ENCODE assay signal across 18 mouse cellular contexts in the genomic region with DNA sequence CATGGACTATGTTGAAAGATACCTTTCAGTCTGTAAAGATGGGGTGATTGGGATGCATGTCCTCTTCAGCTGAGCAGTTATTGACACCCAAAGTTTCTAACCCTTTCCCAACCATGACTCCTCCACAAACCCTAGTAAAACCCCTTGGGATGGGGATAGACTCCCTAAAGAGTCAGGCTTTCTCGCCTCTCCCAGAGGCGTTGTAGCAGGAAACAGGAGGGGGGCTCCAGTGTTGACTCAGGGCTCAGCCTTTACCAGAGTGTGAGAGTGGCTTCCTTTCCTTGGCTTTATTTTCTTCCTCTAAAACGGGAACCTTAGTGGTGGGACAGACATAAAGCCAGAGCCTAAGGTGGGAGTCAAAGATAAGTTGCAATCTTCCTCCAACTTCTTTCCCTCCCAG. TPM values are rescaled to one million over a fixed set of nuclear protein-coding genes. Genes with fewer than 3 reads are reported as not detected.
DNase-seq lines count a peak whose midpoint lies in the region; ATAC-seq lines count a peak whose summit lies in the region.
"Had no signal": no experiment of that assay in that cellular context is flagged by ENCODE, and none has a peak within 500 bp of the region (broad histone marks: within the 10 kb centered on the region; RNA-seq: fewer than 3 reads in every experiment).

No protein-coding gene starts in this region.

- peaks cover 34% of the 10 kb centered on the region; the same call in 1 of the 2 replicates for H3K36me3 ChIP-seq in embryonic facial prominence, embryonic 10.5 days (replicated peaks)
- H3K36me3 ChIP-seq in forebrain, embryonic 12.5 days (replicated peaks) = peaks cover 55% of the 10 kb centered on the region
- H3K36me3 ChIP-seq in hindbrain, embryonic 13.5 days = no peaks in the 10 kb centered on the region
- H3K36me3 ChIP-seq in midbrain, embryonic 12.5 days = peaks cover 6% of the 10 kb centered on the region; the same call in 1 of the 2 replicates
- H3K36me3 ChIP-seq: heart, embryonic 10.5 days; intestine, embryonic 15.5 days; liver, embryonic 13.5 days had no signal

- H3K4me1 ChIP-seq in embryonic facial prominence, embryonic 10.5 days = peaks cover 36% of the 10 kb centered on the region
- peaks cover 57% of the 10 kb centered on the region for H3K4me1 ChIP-seq in forebrain, embryonic 12.5 days
- peaks cover 24% of the 10 kb centered on the region for H3K4me1 ChIP-seq in hindbrain, embryonic 13.5 days (replicated peaks)
- peaks cover 46% of the 10 kb centered on the region for H3K4me1 ChIP-seq in midbrain, embryonic 12.5 days

- H3K27ac ChIP-seq in embryonic facial prominence, embryonic 10.5 days (replicated peaks) = no peak overlapping the region
- H3K27ac ChIP-seq in forebrain, embryonic 12.5 days = peak overlapping the region; percentile 78
- H3K27ac ChIP-seq in hindbrain, embryonic 13.5 days = 0 out of 2 replicates have a peak overlapping the region, but pooled peaks have one; percentile 37
- no peak overlapping the region; the same call in 1 of the 2 replicates for H3K27ac ChIP-seq in midbrain, embryonic 12.5 days (replicated peaks)
- H3K27ac ChIP-seq: heart, embryonic 10.5 days; intestine, embryonic 15.5 days; liver, embryonic 13.5 days had no signal

- H3K27me3 ChIP-seq in embryonic facial prominence, embryonic 10.5 days (replicated peaks; ENCODE audit: low read depth, poor library complexity, severe bottlenecking) = peaks cover 100% of the 10 kb centered on the region
- H3K27me3 ChIP-seq in forebrain, embryonic 12.5 days = peaks cover 61% of the 10 kb centered on the region
- peaks cover 96% of the 10 kb centered on the region for H3K27me3 ChIP-seq in hindbrain, embryonic 13.5 days
- H3K27me3 ChIP-seq in midbrain, embryonic 12.5 days = peaks cover 92% of the 10 kb centered on the region

- peak overlapping the region; percentile 99 for H3K9ac ChIP-seq in forebrain, embryonic 12.5 days
- H3K9ac ChIP-seq in hindbrain, embryonic 13.5 days = no peak overlapping the region
- H3K9ac ChIP-seq in midbrain, embryonic 12.5 days (replicated peaks) = no peak overlapping the region
- H3K9ac ChIP-seq: intestine, embryonic 15.5 days; liver, embryonic 13.5 days had no signal

- no peak for DNase-seq in embryonic facial prominence, embryonic 10.5 days (ENCODE audit: low spot score)
- no peak for DNase-seq in Muller cell, postnatal 12 days (ENCODE audit: inconsistent ontology term)
- DNase-seq in kidney, adult 11 months = no peak
- DNase-seq in left cerebral cortex, postnatal 10 days (ENCODE audit: extremely low spot score in 1 of 2, low spot score in 2 of 2) = no peak
- DNase-seq in lung, adult 18-20 months = no peak
- DNase-seq: cerebellum, adult 8-10 months; gastrocnemius, postnatal 25 days; kidney, postnatal 14 days; layer of hippocampus, adult 9-11 months; liver, embryonic 13.5 days; thymus, postnatal 4 days had no signal

- no peak for ATAC-seq in forebrain, embryonic 12.5 days (ENCODE audit: low FRiP score)
- ATAC-seq in hindbrain, embryonic 13.5 days (ENCODE audit: low FRiP score) = no peak
- ATAC-seq in midbrain, embryonic 12.5 days (ENCODE audit: low FRiP score, low read depth) = no peak
- ATAC-seq: intestine, embryonic 15.5 days had no signal

- H3K4me2 ChIP-seq in forebrain, embryonic 12.5 days = peak overlapping the region; percentile 77
- H3K4me2 ChIP-seq in hindbrain, embryonic 13.5 days = peak overlapping the region; percentile 36
- H3K4me2 ChIP-seq in midbrain, embryonic 12.5 days (replicated peaks) = peak overlapping the region; percentile 68
- H3K4me2 ChIP-seq: intestine, embryonic 15.5 days; liver, embryonic 13.5 days had no signal

- H3K9me3 ChIP-seq in embryonic facial prominence, embryonic 10.5 days = no peaks in the 10 kb centered on the region
- H3K9me3 ChIP-seq in forebrain, embryonic 12.5 days = no peaks in the 10 kb centered on the region
- H3K9me3 ChIP-seq in hindbrain, embryonic 13.5 days = no peaks in the 10 kb centered on the region
- no peaks in the 10 kb centered on the region for H3K9me3 ChIP-seq in midbrain, embryonic 12.5 days
- H3K9me3 ChIP-seq: heart, embryonic 10.5 days; intestine, embryonic 15.5 days; liver, embryonic 13.5 days; megakaryocyte, embryonic 14.5 days had no signal

- WGBS in embryonic facial prominence, embryonic 10.5 days = 3% methylated on average over 3 of the region's 3 CpGs
- WGBS in forebrain, embryonic 12.5 days = 9% methylated on average over 3 of the region's 3 CpGs
- WGBS in hindbrain, embryonic 13.5 days = 5% methylated on average over 3 of the region's 3 CpGs
- 9% methylated on average over 3 of the region's 3 CpGs for WGBS in midbrain, embryonic 12.5 days

- H3K4me3 ChIP-seq in embryonic facial prominence, embryonic 10.5 days = peak overlapping the region; percentile 63
- H3K4me3 ChIP-seq in forebrain, embryonic 12.5 days (replicated peaks) = peak overlapping the region; percentile 91
- no peak overlapping the region for H3K4me3 ChIP-seq in hindbrain, embryonic 13.5 days
- peak overlapping the region; percentile 52 for H3K4me3 ChIP-seq in midbrain, embryonic 12.5 days
- H3K4me3 ChIP-seq: heart, embryonic 10.5 days; intestine, embryonic 15.5 days; megakaryocyte, embryonic 14.5 days had no signal

- intact Hi-C loops in left cerebral cortex, postnatal 10 days (cut with DNase I) = loop anchor here (10.0 kb wide), 1 partner anchor 544 kb away; no protein-coding TSS in a partner anchor

RNA-seq across cellular contexts. Expression of gene Lhx2, which starts 19.5 kb away (rescaled TPM):
- 17.9 and 19.6 TPM in 2 replicates for polyA plus RNA-seq in embryonic facial prominence, embryonic 10.5 days (2016; fragmentation: Nextera tagmentation; extraction: Ambion mirVana)
- 196 and 224 TPM in 2 replicates for polyA plus RNA-seq in forebrain, embryonic 12.5 days (2016; fragmentation: Nextera tagmentation; extraction: Ambion mirVana)
- 22.1 and 23.6 TPM in 2 replicates for polyA plus RNA-seq in hindbrain, embryonic 13.5 days (2015; fragmentation: Nextera tagmentation; extraction: Ambion mirVana)
- polyA plus RNA-seq in midbrain, embryonic 12.5 days (2016; fragmentation: Nextera tagmentation; extraction: Ambion mirVana) = 110 and 133 TPM in 2 replicates
- 10 to 100 TPM; 76.1 to 77.7 TPM for total RNA-seq in left cerebral cortex, postnatal 10 days (2021)
- polyA plus RNA-seq: lung, embryonic 16.5 days had no signal

Comparison
In these comparisons a context has a peak if more than half of its experiments do, and no peak if none do; other contexts are left out.
1. H3K27ac ChIP-seq: peak in forebrain, embryonic 12.5 days (single experiment) and hindbrain, embryonic 13.5 days (single experiment); none in embryonic facial prominence, embryonic 10.5 days (single experiment) and midbrain, embryonic 12.5 days (single experiment).
2. Peak in every context shown above with its lines, with median percentiles within 50 percentile points of each other: H3K4me2 ChIP-seq.